Mouse (Mus musculus): ENCODE data around the gene Nr4a1. TPM values are rescaled to one million over a fixed set of nuclear protein-coding genes. Genes with fewer than 3 reads are reported as not detected.

The Nr4a1 gene
- polyA plus RNA-seq, 1 experiment = 51.4 TPM

GRCm38 (mm10) chr15:101233641-101234275 lies 20.3 kb upstream of the Nr4a1 start:
- no peak for TF ChIP-seq POLR2A (IDR thresholded peaks at IDR 0.05; ENCODE audit: control insufficient read depth, low read depth, low read length)
- no peak for TF ChIP-seq CTCF (IDR thresholded peaks at IDR 0.05; ENCODE audit: control insufficient read depth, insufficient read depth, insufficient replicate concordance, low read depth, low read length)
- Histone ChIP-seq H3K4me3 (ENCODE audit: control insufficient read depth, low read depth, low read length) (no peak overlapping the region), H3K36me3 (ENCODE audit: control insufficient read depth, insufficient read depth, low read length) (no peaks in the 10 kb centered on the region), H3K27ac (ENCODE audit: control insufficient read depth, insufficient read depth, low read depth, low read length) (no peak overlapping the region), H3K4me1 (ENCODE audit: control insufficient read depth, insufficient read depth, low read length) (peaks cover 11% of the 10 kb centered on the region), H3K27me3 (ENCODE audit: control insufficient read depth, insufficient read depth, low read length) (no peaks in the 10 kb centered on the region)

DNA sequence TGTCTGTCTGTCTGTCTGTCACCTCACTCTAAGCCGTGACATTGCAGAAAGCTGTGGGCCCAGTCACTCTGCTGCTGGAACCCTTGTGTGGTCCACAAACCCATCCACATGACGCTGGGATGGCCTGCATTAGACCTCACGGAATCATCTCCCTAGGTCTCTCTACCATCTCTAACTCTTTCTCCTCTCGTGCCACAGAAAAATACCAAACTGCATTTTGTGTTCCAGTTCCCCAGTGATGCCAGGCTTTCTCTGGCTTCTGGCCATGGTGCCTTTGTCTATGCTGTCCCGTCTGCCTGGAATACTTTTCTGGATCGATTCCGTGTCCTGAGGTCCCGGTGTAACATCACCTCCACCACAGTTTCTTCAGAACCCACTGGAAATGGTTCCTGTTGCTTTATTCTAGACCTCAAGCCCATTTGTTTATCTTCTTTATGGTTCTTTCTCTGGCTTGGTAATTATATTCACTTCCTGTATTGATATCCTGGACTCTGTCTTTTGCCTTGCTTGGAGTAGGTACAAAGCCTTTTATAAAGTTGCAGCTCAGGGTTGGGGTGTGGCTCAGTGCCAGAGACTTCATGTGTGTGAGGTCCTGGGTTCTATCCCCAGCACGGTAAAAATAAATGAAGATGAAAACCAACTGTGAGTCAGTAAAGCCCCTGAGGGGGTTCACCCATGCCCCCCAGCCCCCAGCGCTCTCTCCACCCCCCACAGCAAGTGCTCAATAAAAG lies 19.3 kb upstream of the Nr4a1 start:
- H3K36me3 ChIP-seq (ENCODE audit: control insufficient read depth, insufficient read depth, low read length) = no peaks in the 10 kb centered on the region
- TF ChIP-seq POLR2A (IDR thresholded peaks at IDR 0.05; ENCODE audit: control insufficient read depth, low read depth, low read length) = no peak
- TF ChIP-seq CTCF (IDR thresholded peaks at IDR 0.05; ENCODE audit: control insufficient read depth, insufficient read depth, insufficient replicate concordance, low read depth, low read length) = no peak
- no peak overlapping the region for H3K4me3 ChIP-seq (ENCODE audit: control insufficient read depth, low read depth, low read length)
- no peaks in the 10 kb centered on the region for H3K27me3 ChIP-seq (ENCODE audit: control insufficient read depth, insufficient read depth, low read length)
- peaks cover 15% of the 10 kb centered on the region for H3K4me1 ChIP-seq (ENCODE audit: control insufficient read depth, insufficient read depth, low read length)
- no peak overlapping the region for H3K27ac ChIP-seq (ENCODE audit: control insufficient read depth, insufficient read depth, low read depth, low read length)

DNA sequence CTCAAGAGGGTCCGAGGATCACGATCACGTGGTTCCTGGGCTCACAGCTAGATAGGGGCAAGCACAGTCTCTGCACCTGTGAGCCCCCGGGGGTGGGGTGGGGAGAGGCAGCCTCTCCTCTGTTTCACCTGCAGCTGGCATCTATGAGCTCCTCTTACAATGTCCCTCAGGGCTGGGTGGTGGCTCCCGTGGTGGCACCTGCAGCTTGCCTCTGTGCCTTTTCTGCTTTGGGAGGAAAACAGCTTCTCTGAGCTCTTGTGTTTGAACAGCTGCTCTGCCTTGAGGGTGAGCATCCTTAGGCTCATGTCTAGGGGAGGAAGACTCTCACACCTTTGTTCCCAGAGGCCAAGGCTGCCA lies 18.7 kb upstream of the Nr4a1 start:
- H3K4me3 ChIP-seq (ENCODE audit: control insufficient read depth, low read depth, low read length) = no peak overlapping the region
- no peaks in the 10 kb centered on the region for H3K36me3 ChIP-seq (ENCODE audit: control insufficient read depth, insufficient read depth, low read length)
- H3K4me1 ChIP-seq (ENCODE audit: control insufficient read depth, insufficient read depth, low read length) = peaks cover 15% of the 10 kb centered on the region
- no peak overlapping the region for H3K27ac ChIP-seq (ENCODE audit: control insufficient read depth, insufficient read depth, low read depth, low read length)
- H3K27me3 ChIP-seq (ENCODE audit: control insufficient read depth, insufficient read depth, low read length) = no peaks in the 10 kb centered on the region
- TF ChIP-seq CTCF (IDR thresholded peaks at IDR 0.05; ENCODE audit: control insufficient read depth, insufficient read depth, insufficient replicate concordance, low read depth, low read length) (no peak), POLR2A (IDR thresholded peaks at IDR 0.05; ENCODE audit: control insufficient read depth, low read depth, low read length) (no peak)

DNA sequence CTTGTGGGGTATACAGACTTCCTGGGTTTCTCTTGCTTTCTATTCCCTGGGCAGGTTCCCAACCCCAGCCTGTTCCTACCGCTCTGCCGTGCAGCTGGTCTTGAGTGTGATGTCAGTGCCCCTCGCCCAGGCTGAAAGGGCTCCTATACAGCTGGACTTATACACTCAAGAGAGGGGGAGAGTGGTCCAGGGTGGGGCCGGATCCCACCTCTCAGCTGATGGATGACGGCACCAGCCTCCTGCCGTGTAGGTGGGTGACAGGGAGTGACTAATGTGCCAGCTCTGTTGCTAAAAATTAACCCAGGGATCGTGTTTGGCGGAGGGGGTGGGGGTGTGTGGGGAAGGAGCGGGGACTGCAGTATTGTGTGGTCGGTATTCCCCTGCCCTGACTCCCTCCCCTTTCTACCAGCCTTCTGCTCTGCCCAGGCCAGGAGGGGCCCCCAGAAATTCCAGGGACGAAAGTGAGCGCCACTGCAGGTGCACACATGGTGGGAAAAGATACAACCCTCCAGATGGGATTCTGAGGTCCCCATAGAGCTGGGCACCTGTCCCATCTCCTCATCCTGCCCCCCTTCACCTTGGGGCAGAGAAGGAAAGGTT lies 18.2 kb upstream of the Nr4a1 start:
- Histone ChIP-seq H3K27ac (ENCODE audit: control insufficient read depth, insufficient read depth, low read depth, low read length) (no peak overlapping the region), H3K4me3 (ENCODE audit: control insufficient read depth, low read depth, low read length) (no peak overlapping the region), H3K36me3 (ENCODE audit: control insufficient read depth, insufficient read depth, low read length) (no peaks in the 10 kb centered on the region), H3K4me1 (ENCODE audit: control insufficient read depth, insufficient read depth, low read length) (peaks cover 15% of the 10 kb centered on the region), H3K27me3 (ENCODE audit: control insufficient read depth, insufficient read depth, low read length) (no peaks in the 10 kb centered on the region)
- no peak for TF ChIP-seq POLR2A (IDR thresholded peaks at IDR 0.05; ENCODE audit: control insufficient read depth, low read depth, low read length)
- TF ChIP-seq CTCF (IDR thresholded peaks at IDR 0.05; ENCODE audit: control insufficient read depth, insufficient read depth, insufficient replicate concordance, low read depth, low read length) = no peak

- TF ChIP-seq CTCF (IDR thresholded peaks at IDR 0.05; ENCODE audit: control insufficient read depth, insufficient read depth, insufficient replicate concordance, low read depth, low read length) (peak; percentile 78), POLR2A (IDR thresholded peaks at IDR 0.05; ENCODE audit: control insufficient read depth, low read depth, low read length) (no peak)
- Histone ChIP-seq H3K27ac (ENCODE audit: control insufficient read depth, insufficient read depth, low read depth, low read length) (no peak overlapping the region), H3K36me3 (ENCODE audit: control insufficient read depth, insufficient read depth, low read length) (no peaks in the 10 kb centered on the region), H3K4me1 (ENCODE audit: control insufficient read depth, insufficient read depth, low read length) (peaks cover 12% of the 10 kb centered on the region), H3K27me3 (ENCODE audit: control insufficient read depth, insufficient read depth, low read length) (no peaks in the 10 kb centered on the region), H3K4me3 (ENCODE audit: control insufficient read depth, low read depth, low read length) (no peak overlapping the region)
These were observed 17.2 kb upstream of the Nr4a1 start for GRCm38 (mm10) chr15:101236878-101237277.

- peaks cover 9% of the 10 kb centered on the region for H3K4me1 ChIP-seq (ENCODE audit: control insufficient read depth, insufficient read depth, low read length)
- TF ChIP-seq CTCF (IDR thresholded peaks at IDR 0.05; ENCODE audit: control insufficient read depth, insufficient read depth, insufficient replicate concordance, low read depth, low read length) (peak; percentile 47; the same call in 1 of the 2 replicates), POLR2A (IDR thresholded peaks at IDR 0.05; ENCODE audit: control insufficient read depth, low read depth, low read length) (no peak)
- H3K4me3 ChIP-seq (ENCODE audit: control insufficient read depth, low read depth, low read length) = no peak overlapping the region
- H3K27me3 ChIP-seq (ENCODE audit: control insufficient read depth, insufficient read depth, low read length) = no peaks in the 10 kb centered on the region
- no peak overlapping the region for H3K27ac ChIP-seq (ENCODE audit: control insufficient read depth, insufficient read depth, low read depth, low read length)
- H3K36me3 ChIP-seq (ENCODE audit: control insufficient read depth, insufficient read depth, low read length) = no peaks in the 10 kb centered on the region
These were observed 15.1 kb upstream of the Nr4a1 start for GRCm38 (mm10) chr15:101238885-101239511.

DNA sequence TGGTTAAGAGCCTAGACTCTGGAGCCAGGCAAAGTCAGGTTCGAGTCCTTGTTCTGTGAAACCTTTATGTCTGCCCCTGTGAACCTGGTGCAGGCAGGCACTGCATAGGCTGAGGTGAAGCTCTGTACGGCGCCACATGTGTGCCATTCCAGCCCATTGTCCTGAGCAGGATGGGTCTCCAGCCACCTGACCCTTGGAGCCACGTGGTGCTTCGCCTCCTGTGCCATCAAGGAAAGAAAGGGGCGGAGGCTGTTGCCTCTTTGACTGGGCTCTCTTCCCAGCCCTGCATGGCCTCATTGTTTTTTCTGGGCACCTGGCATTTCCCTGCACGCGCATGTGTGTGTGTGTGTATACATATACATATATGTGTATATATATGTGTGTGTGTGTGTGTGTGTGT lies 14.2 kb upstream of the Nr4a1 start:
- H3K36me3 ChIP-seq (ENCODE audit: control insufficient read depth, insufficient read depth, low read length) = no peaks in the 10 kb centered on the region
- H3K27ac ChIP-seq (ENCODE audit: control insufficient read depth, insufficient read depth, low read depth, low read length) = no peak overlapping the region
- H3K4me3 ChIP-seq (ENCODE audit: control insufficient read depth, low read depth, low read length) = no peak overlapping the region
- peaks cover 9% of the 10 kb centered on the region for H3K4me1 ChIP-seq (ENCODE audit: control insufficient read depth, insufficient read depth, low read length)
- H3K27me3 ChIP-seq (ENCODE audit: control insufficient read depth, insufficient read depth, low read length) = no peaks in the 10 kb centered on the region
- no peak for TF ChIP-seq CTCF (IDR thresholded peaks at IDR 0.05; ENCODE audit: control insufficient read depth, insufficient read depth, insufficient replicate concordance, low read depth, low read length)

Measured in testis, adult 2 months (tissue).